Mouse (Mus musculus): ENCODE measurements around the gene Brd4. TPM values are rescaled to one million over a fixed set of nuclear protein-coding genes. Genes with fewer than 3 reads are reported as not detected.
A peak's percentile ranks its signal among the peaks of the same experiment; 100 is the strongest.

Gene Brd4
- total RNA-seq (2015; ENCODE audit: low replicate concordance) (110 and 125 TPM in 2 replicates), total RNA-seq (2017; ENCODE audit: low replicate concordance) (106 TPM in 2 replicates)

DNA sequence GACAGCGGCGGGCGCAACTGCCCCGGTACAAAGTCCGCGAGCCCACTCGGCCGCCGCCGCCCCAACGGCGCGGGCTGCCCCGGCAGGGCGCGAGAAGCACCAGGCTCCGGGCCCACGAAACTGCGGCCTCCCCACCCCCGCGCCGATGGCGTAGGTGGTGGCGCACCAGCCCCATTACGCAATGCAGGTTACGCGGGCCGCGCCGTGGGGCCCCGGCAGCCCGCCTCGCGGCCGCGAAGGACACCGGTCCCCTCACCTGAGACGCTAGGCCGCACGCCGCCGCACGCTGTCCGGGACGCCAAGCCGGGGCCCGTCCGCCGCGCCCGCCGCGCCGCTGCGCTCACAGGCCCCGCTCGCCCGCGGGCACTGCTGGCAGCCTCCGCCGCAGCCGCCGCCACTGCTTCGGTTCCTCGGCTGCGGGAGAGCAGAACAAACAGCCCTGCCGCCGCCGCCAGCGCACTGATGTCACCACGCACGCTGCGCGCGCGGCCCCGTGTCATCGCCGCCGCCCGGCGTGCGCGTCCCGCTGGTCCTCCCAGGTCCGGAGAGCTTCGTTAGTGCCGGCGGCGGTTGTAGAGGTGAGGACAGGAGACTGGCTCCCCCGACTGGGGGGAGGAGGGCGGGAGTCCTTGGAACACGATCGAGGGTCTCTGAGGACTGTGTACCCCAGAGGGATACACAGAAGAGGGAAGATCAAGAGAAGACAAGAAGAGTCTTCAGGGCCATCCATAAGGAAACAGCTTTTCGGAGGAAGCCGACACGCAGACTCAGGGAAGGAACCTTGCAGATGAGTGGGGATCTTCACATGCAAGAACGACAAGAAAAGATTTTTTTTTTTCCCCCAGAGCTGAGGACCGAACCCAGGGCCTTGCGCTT is at the start of gene Brd4:
Gene Brd4 (minus strand): TSS at position 461 of the 876 bp plus-strand sequence.
- ATAC-seq (replicated peaks; ENCODE audit: low FRiP score, poor library complexity, severe bottlenecking) = peak; percentile 91

DNA sequence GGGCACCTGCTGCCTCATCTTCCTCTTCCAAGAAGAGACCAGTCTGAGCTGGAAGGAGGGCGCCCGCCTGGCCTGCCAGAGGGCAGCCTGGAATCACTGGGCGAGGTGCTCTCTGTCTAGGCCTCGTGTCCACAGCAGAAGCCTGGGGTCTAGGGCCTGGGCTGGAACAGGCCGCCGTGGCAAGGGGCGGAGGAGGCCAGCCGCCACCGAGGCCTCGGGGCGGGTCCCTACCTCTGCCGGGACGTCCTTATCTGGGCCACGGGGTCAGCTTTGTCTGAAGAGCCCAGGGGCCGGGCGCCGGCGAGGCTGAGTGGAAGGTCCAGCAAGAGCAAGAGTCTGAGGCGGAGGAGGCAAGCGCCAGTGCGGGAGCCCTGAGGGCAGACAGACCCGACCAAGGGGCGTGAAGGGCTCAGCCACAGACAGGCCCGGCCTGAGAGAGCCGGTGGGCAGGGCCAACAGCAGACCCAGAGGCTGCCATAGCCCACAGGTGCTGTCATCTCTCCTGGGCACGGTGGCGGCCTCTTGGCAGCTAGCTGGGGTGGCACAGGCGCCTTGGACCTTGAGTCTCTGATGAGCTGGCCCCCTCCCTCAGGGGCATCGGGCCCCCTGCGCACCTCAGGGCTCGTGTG is 49.3 kb upstream of the Brd4 start:
- no peak for ATAC-seq (replicated peaks; ENCODE audit: low FRiP score, poor library complexity, severe bottlenecking)

DNA sequence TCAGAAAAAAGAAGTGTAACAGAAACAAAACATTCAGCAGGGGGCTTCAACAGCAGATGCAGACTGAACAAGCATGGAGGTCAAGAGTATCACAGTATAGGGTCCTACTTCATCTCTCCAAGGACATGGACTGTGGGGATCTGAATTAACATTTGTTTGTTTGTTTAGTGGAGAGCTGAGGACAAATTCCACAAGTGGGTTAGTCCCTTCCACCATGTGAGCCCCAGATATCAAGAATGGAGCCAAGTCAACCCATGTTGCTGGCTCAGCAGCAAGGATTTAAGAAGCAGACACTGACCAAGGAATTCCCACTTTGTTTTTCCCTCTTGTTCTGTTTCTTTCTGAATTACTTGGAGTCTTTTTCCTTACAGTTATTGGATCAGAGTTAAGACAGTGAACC is 43.0 kb upstream of the Brd4 start:
- ATAC-seq (replicated peaks; ENCODE audit: low FRiP score, poor library complexity, severe bottlenecking) = no peak

DNA sequence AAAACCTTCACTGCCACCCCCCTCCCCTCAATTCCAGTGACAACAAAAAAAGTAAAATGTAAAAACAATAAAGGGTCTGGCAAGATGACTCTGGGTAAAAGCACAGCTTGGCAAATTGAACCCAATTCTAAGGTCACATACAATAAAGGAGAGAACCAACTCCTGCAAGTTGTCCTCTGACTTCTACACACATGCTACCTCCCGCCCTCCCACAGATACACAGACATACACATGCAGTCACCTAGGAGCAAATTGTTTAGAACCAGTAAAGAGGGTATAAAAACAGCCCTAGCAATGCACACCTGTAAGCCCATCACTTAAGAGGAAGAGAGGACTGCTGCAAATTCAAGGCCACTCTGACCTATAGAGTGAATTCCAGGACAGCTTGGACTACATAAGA is 38.3 kb upstream of the Brd4 start:
- ATAC-seq (replicated peaks; ENCODE audit: low FRiP score, poor library complexity, severe bottlenecking) = no peak

DNA sequence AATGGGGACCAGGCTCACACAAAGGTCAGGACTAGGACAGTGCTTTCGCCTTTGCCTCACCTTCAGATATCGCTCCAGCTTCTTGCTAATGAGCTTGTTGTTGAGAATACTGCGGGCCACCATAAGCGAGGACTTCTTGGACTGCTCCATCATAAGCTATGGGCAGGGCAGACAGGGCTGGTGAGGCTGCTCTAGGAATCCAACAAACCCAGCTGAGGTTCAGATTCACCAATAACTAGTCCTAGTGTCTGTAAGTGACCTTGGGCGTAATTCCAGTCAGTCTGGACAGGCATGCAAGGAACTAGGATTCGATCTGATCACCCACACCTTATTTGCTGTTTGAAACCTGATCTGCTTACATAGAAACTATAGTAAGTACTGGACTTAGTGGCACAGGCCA is 37.3 kb upstream of the Brd4 start:
- no peak; the same call in 1 of the 2 replicates for ATAC-seq (replicated peaks; ENCODE audit: low FRiP score, poor library complexity, severe bottlenecking)

DNA sequence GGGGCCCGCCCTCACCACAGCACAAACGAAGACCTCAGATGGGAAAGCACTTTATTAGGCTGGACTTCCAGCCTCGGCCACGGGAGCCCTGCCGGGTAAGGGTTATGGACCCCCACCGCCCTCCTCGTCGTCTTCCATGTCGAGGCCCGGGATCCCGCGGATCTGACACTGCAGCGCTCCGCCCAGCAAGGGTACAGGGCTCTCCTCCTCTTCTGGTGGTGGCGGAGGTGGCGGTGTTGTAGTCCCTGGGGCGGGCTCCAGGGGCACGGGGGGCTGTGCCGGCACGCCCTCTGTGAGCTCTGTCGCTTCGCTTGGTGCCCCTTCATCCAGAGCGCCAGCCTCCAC is 36.8 kb upstream of the Brd4 start:
- peak; percentile 71 for ATAC-seq (replicated peaks; ENCODE audit: low FRiP score, poor library complexity, severe bottlenecking)

DNA sequence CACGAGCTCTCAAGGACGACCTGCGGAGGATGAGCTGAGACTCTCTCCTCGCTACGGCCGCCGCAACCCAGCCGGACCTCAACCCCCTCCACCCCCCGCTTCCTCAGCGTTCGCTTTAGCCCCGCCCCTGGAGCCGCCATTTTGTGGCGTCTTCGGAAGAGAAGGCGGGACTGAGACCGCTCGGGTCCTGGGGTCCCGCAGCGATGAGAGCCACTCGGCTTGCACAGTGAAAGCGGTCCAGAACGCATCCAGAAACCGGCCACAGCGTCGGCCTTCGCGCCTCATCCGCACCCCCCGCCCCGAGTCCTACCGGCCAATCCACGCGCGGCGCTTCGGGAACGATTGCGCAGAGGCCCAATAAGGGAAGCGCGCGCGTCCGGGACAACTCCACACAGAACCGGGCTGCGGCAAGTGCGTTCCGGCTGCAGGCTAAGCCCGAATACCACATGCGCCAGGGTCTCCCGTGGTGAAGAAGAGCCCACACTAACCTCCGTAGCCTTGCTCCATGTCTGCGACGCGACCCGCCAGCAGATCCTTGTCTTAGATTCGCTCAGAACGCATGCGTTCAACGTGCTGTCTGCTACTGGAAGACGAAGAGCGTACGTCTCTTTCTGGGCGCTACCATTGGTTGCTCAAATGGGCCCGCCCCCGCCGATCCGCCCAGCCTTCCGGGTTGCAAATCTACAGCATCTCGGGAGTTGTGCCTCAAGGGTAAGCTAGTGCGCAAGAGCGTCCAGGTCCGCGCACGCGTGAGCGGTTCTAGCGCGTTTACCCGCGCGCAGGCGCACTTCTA is 36.3 kb upstream of the Brd4 start, which contains the start of gene Akap8:
Gene Akap8 (minus strand): TSS at position 642 of the 793 bp plus-strand sequence.
- ATAC-seq (replicated peaks; ENCODE audit: low FRiP score, poor library complexity, severe bottlenecking) = peak; percentile 92

DNA sequence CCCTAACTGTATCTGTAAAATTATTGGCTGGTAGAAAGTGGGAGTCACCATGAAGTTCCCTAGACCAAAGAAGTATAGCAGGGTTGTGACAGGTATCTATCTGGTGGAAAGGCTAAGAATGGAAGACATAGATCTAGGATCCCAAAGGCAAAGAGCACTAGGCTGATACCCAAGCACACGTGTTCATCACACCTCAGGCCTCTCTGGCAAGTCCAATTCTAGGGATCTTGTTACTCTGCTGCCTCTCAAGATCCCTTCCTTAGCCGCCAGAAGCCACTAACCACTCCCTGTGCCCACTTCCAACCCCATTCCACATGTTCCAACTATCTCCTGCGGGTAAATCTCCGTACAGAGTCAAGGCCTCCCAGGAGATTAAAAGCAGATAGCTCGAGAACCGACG is 35.4 kb upstream of the Brd4 start:
- no peak for ATAC-seq (replicated peaks; ENCODE audit: low FRiP score, poor library complexity, severe bottlenecking)

DNA sequence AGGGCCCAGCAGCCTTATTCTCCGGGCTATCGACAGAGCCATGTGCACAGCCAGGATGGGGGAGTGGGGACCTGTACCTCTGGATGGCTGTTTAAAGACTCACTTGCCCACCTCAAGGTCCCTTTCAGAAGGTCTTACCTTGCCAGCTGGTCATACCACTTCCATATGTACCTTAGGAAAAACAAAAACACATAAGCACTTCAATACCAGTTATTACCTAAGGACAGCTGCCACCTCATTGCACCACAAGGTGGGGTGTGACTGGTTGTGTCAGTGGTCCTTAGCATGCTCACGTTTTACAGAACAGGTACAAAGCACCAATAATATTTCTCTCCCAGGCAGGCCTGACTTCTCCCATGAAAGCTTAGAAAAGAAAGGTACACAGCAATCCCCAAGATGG is 33.2 kb upstream of the Brd4 start:
- ATAC-seq (replicated peaks; ENCODE audit: low FRiP score, poor library complexity, severe bottlenecking) = no peak

DNA sequence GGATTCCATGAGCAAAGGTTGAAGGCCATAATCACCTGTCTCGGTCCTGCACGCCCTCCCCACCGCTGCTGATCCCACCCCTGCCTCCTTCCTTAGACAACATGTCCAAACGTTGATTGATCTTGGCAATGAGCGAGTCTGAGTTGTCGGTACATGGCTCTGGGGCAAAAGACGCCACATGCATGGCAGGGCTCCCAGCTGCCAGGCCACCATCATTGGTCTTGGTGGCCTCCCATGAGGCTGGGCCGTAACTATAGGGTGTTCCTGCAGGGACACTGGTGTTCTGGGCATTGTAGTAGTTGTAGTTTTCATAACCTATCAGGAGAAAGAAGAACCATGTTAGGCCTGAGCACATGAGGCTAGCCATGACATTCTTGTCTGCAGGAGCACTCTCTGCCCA is 32.5 kb upstream of the Brd4 start:
- ATAC-seq (replicated peaks; ENCODE audit: low FRiP score, poor library complexity, severe bottlenecking) = no peak

DNA sequence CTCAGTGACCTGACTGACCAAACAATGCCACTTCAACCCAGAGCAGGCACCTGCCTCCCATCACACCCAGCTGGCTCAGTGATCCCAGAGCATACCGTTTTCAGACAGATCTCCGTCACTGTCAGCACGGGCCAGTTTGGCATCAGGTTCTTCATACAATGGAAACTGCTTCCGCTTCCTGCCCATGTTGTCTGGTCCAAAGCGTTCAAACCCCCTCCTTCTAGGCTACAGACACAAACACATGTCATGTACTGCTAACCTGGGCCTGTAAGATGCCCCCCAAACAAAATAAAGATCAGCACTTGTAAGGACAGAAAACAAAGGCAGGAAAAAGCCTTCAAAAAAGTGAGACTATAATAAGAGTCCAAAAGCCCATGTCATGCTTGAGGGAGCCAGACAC is 31.0 kb upstream of the Brd4 start:
- ATAC-seq (replicated peaks; ENCODE audit: low FRiP score, poor library complexity, severe bottlenecking) = no peak

DNA sequence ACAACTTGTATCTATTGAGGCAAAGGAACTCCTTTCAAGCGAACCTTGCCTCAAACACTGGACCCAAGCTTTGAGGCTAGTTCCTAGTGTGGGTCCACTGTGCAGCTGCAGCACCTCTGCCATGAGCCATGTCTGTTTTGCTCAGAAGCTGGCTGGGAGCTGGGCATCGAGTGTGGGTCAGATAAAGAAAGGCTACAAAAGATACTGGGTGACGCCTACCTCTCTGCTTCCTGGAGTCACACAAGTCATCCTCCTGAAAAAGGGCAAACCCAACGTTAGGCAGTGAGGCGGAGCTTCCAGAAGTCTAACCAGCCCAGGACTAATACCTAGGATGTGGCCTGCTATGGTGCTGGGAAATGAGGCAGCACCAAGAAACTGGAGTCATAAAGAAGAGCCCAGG is 29.4 kb upstream of the Brd4 start:
- ATAC-seq (replicated peaks; ENCODE audit: low FRiP score, poor library complexity, severe bottlenecking) = peak; percentile 46; the same call in 1 of the 2 replicates

DNA sequence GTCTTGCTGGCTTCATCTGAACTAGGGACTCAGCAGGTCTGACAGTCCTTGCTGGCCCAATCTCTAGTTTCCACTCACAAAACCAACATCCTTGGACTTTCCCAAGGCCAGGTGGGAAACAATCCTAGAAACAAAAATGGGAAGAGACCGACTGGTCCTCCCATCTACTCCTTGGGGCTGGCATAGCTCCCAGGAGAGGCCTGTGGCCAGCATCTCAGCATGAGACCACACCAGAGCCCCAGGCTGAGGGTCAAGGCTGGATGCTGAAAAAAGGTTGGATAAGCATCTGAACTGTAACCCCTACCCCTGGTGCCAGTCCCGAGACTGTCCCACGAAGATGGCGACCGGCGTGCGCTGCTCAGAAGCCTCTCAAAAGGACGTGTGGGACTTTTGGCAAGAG is 28.3 kb upstream of the Brd4 start:
- no peak for ATAC-seq (replicated peaks; ENCODE audit: low FRiP score, poor library complexity, severe bottlenecking)

DNA sequence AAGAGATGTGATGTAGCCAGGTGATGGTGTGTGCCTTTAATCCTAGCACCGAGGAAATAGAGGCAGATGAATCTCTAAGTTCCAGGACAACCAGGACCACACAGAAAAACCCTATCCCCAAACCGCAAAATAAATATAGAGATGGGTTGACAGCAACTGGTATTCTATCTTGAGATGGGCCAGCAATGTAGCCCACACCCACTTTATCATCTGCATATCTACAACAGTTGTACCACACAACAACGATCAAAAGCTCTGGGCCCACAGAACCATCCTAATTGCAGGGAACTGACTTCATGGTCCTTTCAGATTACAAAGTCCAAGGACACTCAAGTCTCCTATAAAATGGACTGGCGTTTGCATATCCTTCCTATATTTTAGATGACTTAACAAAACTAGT is 23.4 kb upstream of the Brd4 start:
- no peak for ATAC-seq (replicated peaks; ENCODE audit: low FRiP score, poor library complexity, severe bottlenecking)

DNA sequence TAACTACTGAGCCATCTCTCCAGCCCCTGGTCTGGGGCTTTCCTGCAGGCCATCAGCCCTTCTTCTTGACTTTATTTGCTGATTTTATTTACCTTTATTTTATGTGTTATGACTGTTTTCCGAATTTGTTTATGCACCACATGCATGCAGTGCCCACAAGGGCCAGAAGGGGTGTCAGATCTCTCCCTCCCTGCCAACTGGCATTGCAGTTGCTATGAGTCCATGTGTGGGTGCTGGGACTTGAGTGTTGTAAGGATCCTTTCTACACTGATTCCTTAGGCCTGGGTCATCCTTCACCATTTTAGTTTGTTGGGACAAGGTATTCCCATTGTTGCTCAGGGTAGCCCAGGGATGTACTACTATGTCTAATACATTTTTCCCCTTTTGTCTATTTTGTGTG is 13.6 kb upstream of the Brd4 start:
- peak; percentile 64; the same call in 1 of the 2 replicates for ATAC-seq (replicated peaks; ENCODE audit: low FRiP score, poor library complexity, severe bottlenecking)

DNA sequence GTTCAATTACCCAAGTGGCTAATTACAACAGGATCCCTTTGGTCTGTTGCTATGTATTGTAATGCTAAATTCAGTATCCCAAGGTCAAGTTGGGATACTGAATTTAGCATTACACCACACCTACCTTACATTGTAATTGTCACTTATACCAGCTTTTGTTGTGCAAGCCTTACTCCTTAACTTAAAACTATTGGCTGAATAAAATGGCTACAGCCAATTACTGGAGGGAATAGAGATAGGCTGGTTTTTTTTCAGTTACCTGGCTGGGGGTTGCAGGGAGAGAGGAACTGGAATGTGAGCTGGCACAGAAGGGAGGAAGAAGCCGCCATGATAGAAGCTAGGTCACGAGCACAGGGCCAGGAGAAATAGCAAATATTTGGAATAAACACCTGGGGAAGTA is 11.4 kb upstream of the Brd4 start:
- no peak for ATAC-seq (replicated peaks; ENCODE audit: low FRiP score, poor library complexity, severe bottlenecking)

DNA sequence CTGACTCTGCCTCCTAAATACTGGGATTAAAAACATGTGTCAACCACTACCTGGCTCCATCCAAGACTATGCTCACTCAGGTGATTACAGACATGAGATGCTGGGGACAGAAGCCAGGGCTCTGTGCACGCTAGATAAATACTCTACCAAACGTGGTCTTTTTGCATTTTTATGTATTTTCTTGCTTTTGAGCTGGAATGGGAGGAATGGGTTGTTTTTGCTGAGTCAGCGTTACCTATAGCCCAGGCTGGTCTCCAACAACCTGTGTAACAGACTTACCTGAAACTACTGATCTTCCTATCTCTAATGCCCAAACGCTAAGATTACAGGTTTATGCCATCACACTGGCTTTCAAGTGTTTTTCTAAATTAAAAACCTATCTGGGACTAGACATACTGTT is 10.6 kb upstream of the Brd4 start:
- no peak for ATAC-seq (replicated peaks; ENCODE audit: low FRiP score, poor library complexity, severe bottlenecking)

DNA sequence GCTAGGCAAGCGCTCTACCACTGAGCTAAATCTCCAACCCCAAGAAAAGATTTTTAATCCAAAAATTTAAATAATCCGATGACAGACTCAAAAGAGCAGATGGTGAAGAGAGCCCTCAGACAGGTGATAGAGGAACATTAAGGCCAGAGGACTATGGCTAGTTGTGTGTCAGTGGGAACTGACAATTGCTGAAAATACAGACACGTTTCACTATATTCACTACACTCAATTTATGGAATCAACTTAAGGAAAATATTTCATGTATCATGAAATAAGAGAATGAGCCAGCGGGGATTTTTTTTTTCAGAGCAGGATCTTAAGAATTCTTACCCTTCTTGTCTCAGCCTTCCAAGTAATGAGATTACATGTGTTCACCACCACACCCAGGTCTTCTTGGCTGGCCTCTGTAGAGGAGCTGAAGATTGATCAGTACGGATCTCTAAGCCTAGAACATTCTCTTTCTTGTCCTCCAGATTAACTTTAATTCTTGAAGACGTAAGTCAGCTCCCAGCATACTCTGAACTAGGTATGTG is 682 bp upstream of the Brd4 start:
- no peak for ATAC-seq (replicated peaks; ENCODE audit: low FRiP score, poor library complexity, severe bottlenecking)

DNA sequence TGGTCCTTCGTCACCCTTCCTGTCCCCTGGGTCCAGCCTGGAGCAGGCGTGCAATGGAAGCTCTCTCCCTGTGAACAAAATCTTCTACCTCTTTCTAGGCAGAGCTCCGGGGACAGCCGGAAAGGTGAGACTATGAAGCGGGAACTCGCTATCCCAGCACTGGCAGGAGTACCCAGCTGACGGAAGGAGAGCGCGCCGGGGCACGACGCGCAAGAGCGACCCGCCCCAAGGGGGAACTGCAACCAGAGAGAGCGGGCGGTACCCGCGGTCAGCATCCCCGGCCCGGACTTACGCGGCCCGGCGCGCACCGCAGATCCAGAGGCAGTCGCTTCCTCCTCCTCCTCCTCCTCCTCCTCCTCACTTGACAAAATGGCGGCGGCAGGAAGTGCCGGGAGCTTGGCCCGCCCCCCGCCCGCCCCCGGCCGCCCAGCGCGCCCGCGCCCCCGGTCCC is 726 bp downstream of the Brd4 start:
- peak; percentile 82 for ATAC-seq (replicated peaks; ENCODE audit: low FRiP score, poor library complexity, severe bottlenecking)

DNA sequence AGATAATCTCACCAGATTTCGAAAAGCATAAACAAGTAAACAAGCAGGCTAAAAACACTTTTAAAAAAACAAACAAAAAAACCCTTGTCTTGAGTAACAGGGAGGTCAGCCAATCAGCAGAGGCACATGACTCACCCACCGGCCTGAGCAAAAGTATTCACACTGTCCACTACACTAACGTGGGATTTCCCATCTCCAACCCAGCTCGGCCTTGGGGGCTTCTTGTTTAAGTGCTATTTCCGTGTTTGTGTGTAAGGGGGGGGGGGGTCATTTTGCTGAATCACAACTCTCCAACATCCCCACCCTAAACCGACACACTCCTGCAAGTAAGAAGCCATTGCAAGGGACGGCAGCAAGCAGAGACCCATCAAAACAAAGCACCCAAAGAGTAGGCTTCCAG is 1.2 kb downstream of the Brd4 start:
- ATAC-seq (replicated peaks; ENCODE audit: low FRiP score, poor library complexity, severe bottlenecking) = peak; percentile 26
